Comparison of ENCODE assay signal across 20 mouse cellular contexts in genomic region chr5:112249106-112249505, GRCm38 (mm10). TPM values are rescaled to one million over a fixed set of nuclear protein-coding genes. Genes with fewer than 3 reads are reported as not detected.
DNase-seq lines count a peak whose midpoint lies in the region.
"Had no signal": no experiment of that assay in that cellular context is flagged by ENCODE, and none has a peak within 500 bp of the region (broad histone marks: within the 10 kb centered on the region; RNA-seq: fewer than 3 reads in every experiment).

No protein-coding gene starts in this region.

- peak; percentile 79 for DNase-seq in adrenal gland, adult 2 months
- peak; percentile 70 for DNase-seq in adrenal gland, adult 8-10 months
- peak; percentile 59 for DNase-seq in adrenal gland, postnatal 14 days
- DNase-seq in adrenal gland, postnatal 36 days = peak; percentile 68 to 74
- DNase-seq in ovary, postnatal 10 days (ENCODE audit: low spot score) = no peak
- no peak for DNase-seq in heart, postnatal 25 days (ENCODE audit: low spot score)
- DNase-seq in frontal cortex, postnatal 36 days (ENCODE audit: low spot score in 2 of 2) = no peak
- no peak for DNase-seq in right cerebral cortex, postnatal 4 days
- DNase-seq: cerebellum, adult 11 months; cerebellum, adult 18-20 months; cerebellum, adult 8-10 months; cerebellum, adult 9-11 months; cerebellum, postnatal 14 days; cerebellum, postnatal 36 days; embryo, embryonic 11 days had no signal

- intact Hi-C loops in heart, postnatal 25 days (cut with DNase I) = no loop called here

RNA-seq across cellular contexts. Expression of gene Cryba4, which starts 3.2 kb away (rescaled TPM):
- total RNA-seq in adrenal gland, adult 2 months (2021) = 10 to 100 TPM; 70.5 to 74.9 TPM
- polyA plus RNA-seq in adrenal gland, adult 2 months (2012; rRNA removed) = 58.4 and 91.5 TPM in 2 replicates
- total RNA-seq in adrenal gland, adult 8-10 months (2022) = 100 to 1,000 TPM in 1 of 4 experiments, 10 to 100 TPM in 3; 42.1 to 126 (median 66.3) TPM
- 16.2 and 28.2 TPM in 2 replicates for total RNA-seq in adrenal gland, postnatal 14 days (2021)
- total RNA-seq in adrenal gland, postnatal 36 days (2021) = 10 to 100 TPM; 55.5 to 60.8 TPM
- 10 to 100 TPM in 1 of 2 experiments, 1 to 10 TPM in 1; 8.9 to 10.3 TPM for total RNA-seq in heart, postnatal 25 days (2021)
- total RNA-seq: common myeloid progenitor, adult 5-6 weeks had no signal
- polyA plus RNA-seq: activated CD4-positive, CD25-positive, alpha-beta regulatory T cell, adult 4 months; erythroblast, embryonic 14.5 days had no signal

RNA-seq across cellular contexts. Expression of gene Crybb1, which starts 6.5 kb away (rescaled TPM):
- 1 to 10 TPM; 2.9 to 3.2 TPM for total RNA-seq in adrenal gland, adult 2 months (2021)
- polyA plus RNA-seq in adrenal gland, adult 2 months (2012; rRNA removed) = 5.3 and 6.7 TPM in 2 replicates
- 1 to 10 TPM in 3 of 4 experiments, under 1 TPM in 1; 0.74 to 7.0 (median 2.6) TPM for total RNA-seq in adrenal gland, adult 8-10 months (2022)
- 1.8 and 1.9 TPM in 2 replicates for total RNA-seq in adrenal gland, postnatal 14 days (2021)
- 1 to 10 TPM; 3.4 to 3.9 TPM for total RNA-seq in adrenal gland, postnatal 36 days (2021)
- 1 to 10 TPM; 2.5 to 2.9 TPM for total RNA-seq in heart, postnatal 25 days (2021)
- total RNA-seq: common myeloid progenitor, adult 5-6 weeks; ES-E14 had no signal
- polyA plus RNA-seq: activated CD4-positive, CD25-positive, alpha-beta regulatory T cell, adult 4 months; erythroblast, embryonic 14.5 days; forebrain, embryonic 10.5 days had no signal

RNA-seq across cellular contexts. Expression of gene Tpst2, which starts 27.4 kb away (rescaled TPM):
- 100 to 1,000 TPM; 154 to 322 TPM for total RNA-seq in adrenal gland, adult 2 months (2021)
- polyA plus RNA-seq in adrenal gland, adult 2 months (2012; rRNA removed) = 222 and 270 TPM in 2 replicates
- 100 to 1,000 TPM; 143 to 211 (median 173) TPM for total RNA-seq in adrenal gland, adult 8-10 months (2022)
- 161 and 186 TPM in 2 replicates for total RNA-seq in adrenal gland, postnatal 14 days (2021)
- 100 to 1,000 TPM; 198 to 275 TPM for total RNA-seq in adrenal gland, postnatal 36 days (2021)
- total RNA-seq in heart, postnatal 25 days (2021) = 10 to 100 TPM; 38.7 to 42.3 TPM

Comparison
In these comparisons a context has a peak if more than half of its experiments do, and no peak if none do; other contexts are left out.
1. DNase-seq: peak in adrenal gland, adult 2 months (single experiment), adrenal gland, adult 8-10 months (single experiment), adrenal gland, postnatal 14 days (single experiment) and adrenal gland, postnatal 36 days (2 of 2); none in ovary, postnatal 10 days (single experiment), heart, postnatal 25 days (single experiment), frontal cortex, postnatal 36 days (0 of 2) and right cerebral cortex, postnatal 4 days (single experiment).